Mouse (Mus musculus) midbrain, embryonic 11.5 days (tissue): Measurements from ENCODE around the gene Cacna1s. TPM values are rescaled to one million over a fixed set of nuclear protein-coding genes. Genes with fewer than 3 reads are reported as not detected.

Experiments
- ATAC-seq: fragments of 200-750 bp; cut with Nextera tagmentation; 2 replicates; pipeline ENCODE4 v1.8.0; 2017; ENCODE audit warnings: moderate TSS enrichment, moderate library complexity; ENCODE audit not compliant: low FRiP score
- DNase-seq: peaks from one replicate; pipeline ENCODE4 v3.0.0; 2015; ENCODE audit warnings: low spot score; ENCODE audit errors: missing footprints
- H3K27ac ChIP-seq: fragments of 300-500 bp; sonication (generic); 2 replicates; pipeline ENCODE4 v1.5.1; 2014; ENCODE audit warnings: low read depth, low read length
- H3K27me3 ChIP-seq: fragments of 300-500 bp; sonication (generic); 2 replicates; pipeline ENCODE4 v1.6.1; 2014; ENCODE audit warnings: mild to moderate bottlenecking, low read length, moderate library complexity, mixed read lengths; ENCODE audit not compliant: control insufficient read depth, insufficient read depth
- H3K36me3 ChIP-seq: fragments of 300-500 bp; sonication (generic); 2 replicates; pipeline ENCODE4 v1.6.1; 2014; ENCODE audit warnings: mild to moderate bottlenecking, low read length, moderate library complexity, mixed read lengths; ENCODE audit not compliant: control insufficient read depth, insufficient read depth
- H3K4me1 ChIP-seq: fragments of 300-500 bp; sonication (generic); 2 replicates; pipeline ENCODE4 v1.6.1; 2014; ENCODE audit warnings: low read length; ENCODE audit not compliant: control insufficient read depth, insufficient read depth
- H3K4me2 ChIP-seq: fragments of 300-500 bp; sonication (generic); 2 replicates; pipeline ENCODE4 v1.6.1; 2014; ENCODE audit warnings: mild to moderate bottlenecking, moderate library complexity
- H3K4me3 ChIP-seq: fragments of 300-500 bp; sonication (generic); 2 replicates; pipeline ENCODE4 v1.5.1; 2014; ENCODE audit warnings: low read depth, low read length
- H3K9ac ChIP-seq: fragments of 300-500 bp; sonication (generic); 2 replicates; pipeline ENCODE4 v1.6.1; 2014; ENCODE audit warnings: low read length
- H3K9me3 ChIP-seq: fragments of 300-500 bp; sonication (generic); 2 replicates; pipeline ENCODE4 v1.6.1; 2016; ENCODE audit warnings: low read length; ENCODE audit not compliant: control insufficient read depth
- WGBS: fragments of 180-500 bp; shearing (Covaris S2); extraction: QIAGEN DNeasy Blood & Tissue Kit; methylation state at CpG from one replicate; pipeline ENCODE4 v1.1.7; 2014; 5-methylcytosine and 5-hydroxymethylcytosine counted together
- polyA plus RNA-seq: library from polyadenylated mRNA; unstranded; fragments of >200 nt; fragmentation: Nextera tagmentation; extraction: Ambion mirVana; gene quantifications from 2 replicates; pipeline ENCODE4 v1.2.1, GENCODE M21; 2014

Gene Cacna1s
- polyA plus RNA-seq, 1 experiment from 2014 or later, result 0.23 TPM

- peaks cover 11% of the 10 kb centered on the region for H3K36me3 ChIP-seq
- DNase-seq (no peak), ATAC-seq (no peak)
- H3K4me3 ChIP-seq, result no peak overlapping the region
- H3K4me2 ChIP-seq, result no peak overlapping the region
- no peaks in the 10 kb centered on the region for H3K27me3 ChIP-seq
- H3K9ac ChIP-seq, result no peak overlapping the region
- WGBS, result 70% methylated on average over 8 of the region's 8 CpGs
- no peaks in the 10 kb centered on the region for H3K9me3 ChIP-seq
- no peak overlapping the region for H3K27ac ChIP-seq
- 0 out of 2 replicates have a peak, but pooled peaks cover 4% of the 10 kb centered on the region for H3K4me1 ChIP-seq
Observed at GRCm38 (mm10) chr1:136167657-136168056, 115.1 kb downstream of the Cacna1s start.

Other genes with a start within 250 kb of the Cacna1s start
- gene Lad1, start 234.2 kb upstream of the Cacna1s start, polyA plus RNA-seq, result 0.36 and 0.37 TPM in 2 replicates
- 0.82 and 0.92 TPM in 2 replicates for gene Tnnt2, start 216.4 kb upstream of the Cacna1s start, polyA plus RNA-seq
- gene Pkp1, start 133.5 kb upstream of the Cacna1s start, polyA plus RNA-seq, result 0.04 and 0.11 TPM in 2 replicates
- 0.04 TPM in 1 of 2 replicates, not detected in the other for gene Igfn1, start 46.4 kb upstream of the Cacna1s start, polyA plus RNA-seq
- 58.8 and 60.9 TPM in 2 replicates for gene Tmem9, start 44.6 kb upstream of the Cacna1s start, polyA plus RNA-seq
- not detected in 2 replicates for gene Ascl5, start 1.9 kb upstream of the Cacna1s start, polyA plus RNA-seq
- gene Kif21b, start 78.6 kb downstream of the Cacna1s start, polyA plus RNA-seq, result 11.9 and 12.9 TPM in 2 replicates
- gene Mroh3, start 160.1 kb downstream of the Cacna1s start, polyA plus RNA-seq, result 0.73 and 0.75 TPM in 2 replicates
- 10.8 and 12.7 TPM in 2 replicates for gene Inava, start 181.5 kb downstream of the Cacna1s start, polyA plus RNA-seq
- gene Gpr25, start 208.1 kb downstream of the Cacna1s start, polyA plus RNA-seq, result not detected in 2 replicates